Mouse (Mus musculus): ENCODE results near the gene Slc17a7. TPM values are rescaled to one million over a fixed set of nuclear protein-coding genes. Genes with fewer than 3 reads are reported as not detected.

Gene Slc17a7
- total RNA-seq, 4 experiments from 2014 or later = 1,001 to 1,087 (median 1,026) TPM

DNA sequence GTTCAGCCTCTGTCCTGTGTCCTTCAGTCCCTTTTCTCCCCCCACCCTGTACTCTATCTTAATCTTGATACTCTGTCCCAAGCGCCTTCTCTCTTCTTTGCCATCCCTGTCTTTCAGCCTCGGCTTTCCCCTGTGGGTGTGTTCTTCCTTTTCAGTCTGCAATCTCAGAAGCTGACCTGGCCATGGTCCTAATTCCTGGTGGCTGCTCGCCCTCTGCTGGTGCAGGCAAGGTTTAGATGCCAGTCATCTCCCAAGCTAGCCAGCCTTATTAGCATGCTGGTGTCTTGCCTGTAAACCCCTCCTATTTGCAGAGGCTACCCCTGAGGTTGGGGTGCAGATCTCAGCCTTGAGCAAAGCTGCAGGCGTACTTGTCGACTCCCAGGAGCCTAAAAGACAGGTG, 34.7 kb downstream of the Slc17a7 start:
- DNase-seq (ENCODE audit: low spot score in 2 of 2) = peak; percentile 45 to 64

DNA sequence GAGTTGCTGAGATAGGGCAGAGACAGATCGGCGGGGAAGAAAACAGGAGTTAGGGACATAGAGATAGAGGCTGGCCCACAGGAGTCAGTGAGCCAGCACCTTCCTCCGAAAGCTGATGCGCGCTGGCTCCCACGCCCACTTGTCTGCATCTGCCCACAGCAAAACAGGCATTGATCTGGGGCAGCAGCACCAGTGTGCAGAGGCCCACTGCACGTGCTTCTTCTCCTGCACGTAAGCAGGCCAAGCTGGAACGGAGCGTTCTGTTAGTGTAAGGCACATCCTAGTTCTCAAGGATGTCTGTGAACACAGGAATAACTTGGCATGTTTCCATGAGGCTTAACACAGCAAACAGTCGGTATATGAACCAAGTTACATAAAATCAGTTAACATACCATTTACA, 35.2 kb downstream of the Slc17a7 start:
- DNase-seq (ENCODE audit: low spot score in 2 of 2) = peak; percentile 38 to 74

DNA sequence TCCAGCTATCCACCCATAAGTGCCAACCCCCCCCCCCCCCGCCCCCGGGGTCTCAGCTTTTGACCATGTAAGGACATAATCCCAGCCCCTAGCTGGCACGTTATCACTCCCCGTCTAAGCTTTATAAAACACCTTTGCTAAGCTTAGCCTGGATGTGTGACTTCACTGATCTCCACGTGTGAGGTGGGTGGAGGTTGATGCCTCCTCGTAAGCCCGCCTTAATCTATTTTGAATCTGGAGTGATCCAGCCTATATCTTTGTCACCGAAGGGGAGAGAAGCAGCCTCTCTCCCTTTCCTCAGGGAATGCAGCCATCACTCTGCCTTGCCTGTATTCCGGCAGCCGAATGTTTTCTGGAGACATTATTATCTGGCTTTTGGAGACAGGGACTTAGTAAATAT, 38.9 kb downstream of the Slc17a7 start:
- DNase-seq (ENCODE audit: low spot score in 2 of 2) = no peak

DNA sequence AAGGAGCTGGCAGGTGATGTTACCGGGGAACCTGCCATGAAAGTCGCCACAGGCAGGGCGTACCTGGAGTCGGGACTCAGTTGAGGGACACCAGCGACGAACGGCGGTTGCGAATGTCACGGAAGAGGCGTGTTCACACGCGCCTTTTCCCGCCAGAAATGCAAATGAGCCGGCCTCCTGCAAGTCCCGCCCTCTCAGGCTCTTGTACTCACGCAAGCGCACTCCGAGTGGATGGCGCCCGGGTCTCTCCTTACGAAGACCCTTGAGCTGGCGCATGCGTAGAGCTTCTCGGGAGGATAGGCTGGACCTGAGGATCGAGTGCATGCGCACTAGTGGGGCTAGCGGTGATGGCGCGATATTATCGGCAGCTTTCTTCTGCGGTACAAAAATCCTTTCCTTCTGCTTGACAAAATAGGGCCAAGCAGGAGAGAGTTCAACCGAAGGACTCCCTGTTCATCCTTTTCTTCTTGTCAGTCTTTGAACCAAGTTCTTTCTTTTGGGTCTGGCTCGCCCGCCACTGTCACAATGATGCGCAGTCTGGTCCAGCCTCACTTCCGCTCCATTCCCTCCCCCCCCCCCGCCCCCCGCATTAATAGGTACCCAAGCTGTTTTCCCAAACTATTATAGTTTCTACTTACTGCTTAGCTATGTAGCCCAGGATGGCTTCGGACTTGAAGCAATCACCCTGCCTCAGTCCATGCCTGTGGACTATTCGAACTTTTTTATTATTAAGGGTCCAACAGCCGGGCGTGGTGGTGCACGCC, 40.8 kb downstream of the Slc17a7 start, which contains the start of gene Ccdc155:
Gene Ccdc155 (minus strand): TSS at position 513 of the 764 bp plus-strand sequence.
- peak; percentile 63 to 93 for DNase-seq (ENCODE audit: low spot score in 2 of 2)

DNA sequence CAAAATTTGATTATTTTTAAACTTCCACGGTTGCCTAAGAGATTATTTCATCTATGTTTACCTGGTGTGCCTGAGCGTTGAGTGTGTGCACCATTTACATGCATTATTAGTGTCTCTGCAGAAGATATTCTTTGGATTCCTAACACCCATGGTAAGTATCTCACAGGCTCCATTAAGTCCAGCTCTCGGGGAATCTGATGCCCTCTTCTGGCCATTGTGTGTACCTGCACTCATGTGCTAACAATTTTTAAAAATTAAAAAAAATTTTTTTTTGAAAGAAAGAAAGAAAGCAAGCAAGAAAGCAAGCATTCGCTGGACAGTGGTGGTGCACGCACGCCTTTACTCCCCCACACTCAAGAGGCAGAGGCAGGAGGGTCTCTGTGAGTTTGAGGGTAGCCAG, 44.5 kb downstream of the Slc17a7 start:
- DNase-seq (ENCODE audit: low spot score in 2 of 2) = no peak

DNA sequence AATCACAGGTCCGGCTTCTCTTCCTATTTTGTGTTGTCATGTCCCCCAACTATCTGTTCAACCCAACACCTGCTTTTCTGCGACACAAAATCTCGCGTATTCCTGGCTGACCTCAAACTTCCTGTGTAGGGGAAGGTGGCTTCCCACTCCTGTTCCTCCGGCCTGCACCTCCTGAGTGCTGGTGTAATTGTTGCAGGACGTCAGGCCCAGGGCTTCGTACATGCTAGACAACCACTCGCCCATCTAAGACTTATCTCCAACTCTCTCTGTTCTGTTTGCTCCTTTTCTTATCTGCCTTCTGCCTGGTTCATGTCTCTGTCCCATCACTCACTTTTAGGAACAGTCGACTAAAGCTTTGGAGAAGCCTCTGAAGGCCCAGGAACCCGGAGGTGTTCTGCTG, 47.3 kb downstream of the Slc17a7 start:
- no peak for DNase-seq (ENCODE audit: low spot score in 2 of 2)

DNA sequence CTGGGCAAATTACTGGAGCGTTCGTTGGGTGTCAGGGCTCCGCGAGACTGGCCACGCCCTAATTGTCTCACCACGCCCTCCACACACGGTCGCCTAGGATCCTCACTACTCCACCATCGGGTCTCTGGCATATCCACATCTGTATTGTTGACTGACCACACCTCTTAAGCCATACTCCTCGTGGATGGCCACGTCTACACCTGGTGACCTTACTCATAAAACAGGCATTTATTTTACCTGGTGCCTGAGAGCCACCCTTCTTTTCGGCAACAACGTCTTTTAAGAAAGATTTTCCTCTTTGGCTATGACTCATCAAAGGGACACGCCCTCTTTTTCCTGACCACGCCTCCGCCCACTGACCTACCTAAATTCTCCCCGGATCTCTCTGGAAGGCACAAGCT, 48.1 kb downstream of the Slc17a7 start, which contains the start of gene Dkkl1:
Gene Dkkl1 (minus strand): TSS at position 297 of the 401 bp plus-strand sequence.
- DNase-seq (ENCODE audit: low spot score in 2 of 2) = no peak

DNA sequence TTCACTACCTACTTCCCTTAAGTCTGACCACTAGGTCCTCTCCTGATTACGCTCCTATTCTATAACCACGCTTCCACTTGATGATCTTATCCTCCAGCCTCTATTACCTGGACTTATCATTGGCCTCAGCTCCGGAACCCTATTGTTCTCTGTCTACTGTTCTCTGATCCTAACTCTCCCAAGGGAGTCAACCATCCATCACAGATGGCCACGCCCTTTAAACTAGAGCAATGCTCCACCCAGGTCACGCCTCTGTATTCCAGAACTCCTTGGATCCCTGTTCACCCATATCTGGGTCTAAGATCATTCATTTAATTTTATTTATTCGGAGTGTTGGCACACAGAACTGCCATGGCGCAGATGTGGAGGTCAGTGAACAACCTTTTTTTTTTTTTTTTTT, 48.6 kb downstream of the Slc17a7 start:
- DNase-seq (ENCODE audit: low spot score in 2 of 2) = no peak

DNA sequence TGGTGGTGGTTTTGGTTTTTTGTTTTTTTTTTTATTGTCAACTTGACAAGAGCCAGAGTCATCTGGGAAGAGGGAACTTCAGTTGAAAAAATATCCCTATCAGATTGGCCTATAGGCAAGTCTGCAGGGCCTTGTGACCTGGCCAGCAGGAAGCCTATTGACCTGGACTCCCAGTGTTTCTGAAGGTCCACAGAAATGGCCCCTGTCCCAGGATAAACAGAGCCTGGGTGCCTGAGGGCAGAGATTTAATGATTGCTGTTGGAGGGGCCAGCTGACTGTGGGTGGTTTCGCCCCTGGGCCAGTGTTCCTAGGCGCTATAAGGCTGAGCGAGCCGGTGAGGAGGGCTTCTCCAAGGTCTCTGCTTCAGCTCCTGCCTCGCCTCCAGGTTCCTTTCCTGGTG, 50.0 kb downstream of the Slc17a7 start:
- no peak for DNase-seq (ENCODE audit: low spot score in 2 of 2)

DNA sequence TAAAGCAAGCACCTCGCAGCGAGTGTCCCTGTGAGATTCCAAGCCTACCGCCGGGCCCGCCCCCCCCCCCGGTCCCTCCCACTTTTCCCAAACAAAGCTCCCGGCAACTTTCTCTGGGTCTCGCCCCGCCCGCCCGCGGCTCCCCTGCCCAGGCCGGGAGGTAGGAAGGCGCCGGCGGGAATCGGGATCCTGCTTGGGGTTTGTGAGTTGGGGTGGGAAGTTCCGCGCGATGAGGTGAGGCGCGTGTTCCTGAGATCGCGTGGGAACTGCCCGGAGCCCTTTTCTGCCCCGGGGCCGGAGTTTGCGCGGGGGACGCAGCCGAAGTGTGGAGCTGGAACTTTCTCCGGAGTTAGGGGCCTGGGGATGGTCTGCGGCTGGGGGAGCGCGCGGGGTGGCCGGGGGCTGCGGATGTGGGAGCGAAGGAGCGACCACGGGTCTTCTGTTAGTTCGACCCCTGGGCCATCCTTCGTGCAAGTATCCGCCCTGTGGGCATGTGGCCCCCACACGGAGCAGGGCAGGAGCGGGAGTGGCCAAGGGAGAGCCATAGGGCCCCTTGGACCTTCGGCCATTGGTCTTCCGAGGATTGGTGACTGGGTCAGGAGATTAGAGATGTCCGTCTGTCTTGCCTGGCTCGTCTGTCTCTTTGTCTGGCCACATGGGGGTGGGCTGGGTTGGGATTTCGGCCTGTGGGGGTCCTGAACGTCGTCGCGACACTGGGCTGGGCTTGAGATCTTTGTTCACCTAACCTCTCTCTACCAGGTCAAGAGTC, 52.1 kb downstream of the Slc17a7 start, which contains the start of gene Tead2:
Gene Tead2 (plus strand): TSS at position 81 of the 769 bp plus-strand sequence.
- no peak for DNase-seq (ENCODE audit: low spot score in 2 of 2)

DNA sequence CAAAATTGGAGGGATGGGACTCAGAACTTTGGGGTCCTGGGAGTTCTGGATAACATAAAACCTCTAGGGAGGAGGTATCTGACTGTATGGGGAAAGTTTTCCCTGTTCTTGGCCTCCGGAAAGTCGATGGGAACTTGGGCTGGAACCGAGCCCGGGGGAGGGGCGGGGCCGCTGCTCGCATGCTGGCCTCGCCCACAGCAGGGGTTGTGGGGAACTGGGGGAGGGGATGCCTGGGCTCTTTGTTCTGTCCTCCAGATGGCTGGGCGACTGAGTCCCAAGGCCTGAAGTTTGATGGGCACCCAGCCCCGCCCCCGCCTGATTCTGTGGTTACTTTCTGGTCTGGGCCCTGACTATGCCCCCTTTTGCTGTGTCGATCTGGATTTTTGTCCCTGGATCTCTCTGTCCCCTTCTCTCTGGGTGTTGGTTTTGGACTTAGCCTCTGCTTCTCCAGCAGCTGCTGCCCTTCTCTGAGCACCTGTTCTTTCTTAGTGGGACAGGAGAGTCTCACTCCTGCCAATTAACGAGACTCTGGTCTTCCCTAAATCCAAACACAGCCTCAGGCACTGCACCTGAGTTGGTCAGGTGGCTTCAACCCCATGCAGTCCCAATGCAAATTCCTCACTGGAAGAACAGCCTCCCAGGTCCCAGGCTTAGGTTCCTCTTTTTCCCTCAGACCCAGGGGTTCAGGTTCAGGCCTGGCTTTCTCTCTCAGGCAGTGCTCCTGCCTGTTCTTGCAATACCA, 52.9 kb downstream of the Slc17a7 start:
- DNase-seq (ENCODE audit: low spot score in 2 of 2) = no peak

DNA sequence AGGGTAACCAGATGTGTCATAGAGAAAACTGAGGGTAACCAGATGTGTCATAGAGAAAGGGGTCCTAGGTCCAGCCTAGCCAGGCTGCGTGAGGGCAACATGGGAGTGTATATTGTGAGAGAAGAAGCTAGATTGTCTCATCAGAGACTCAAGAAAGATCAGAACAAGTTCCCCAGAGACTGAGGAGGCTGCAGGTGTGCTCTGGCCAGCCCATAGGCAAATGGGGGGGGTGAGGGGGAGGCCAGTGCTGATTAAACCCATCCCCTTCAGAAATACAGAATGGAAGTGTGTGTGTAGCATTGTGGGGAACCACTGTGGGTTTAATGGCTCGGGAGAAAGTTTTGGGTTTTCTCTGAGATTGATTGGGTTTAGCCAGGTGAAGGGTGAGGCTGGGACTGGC, 57.9 kb downstream of the Slc17a7 start:
- DNase-seq (ENCODE audit: low spot score in 2 of 2) = no peak

DNA sequence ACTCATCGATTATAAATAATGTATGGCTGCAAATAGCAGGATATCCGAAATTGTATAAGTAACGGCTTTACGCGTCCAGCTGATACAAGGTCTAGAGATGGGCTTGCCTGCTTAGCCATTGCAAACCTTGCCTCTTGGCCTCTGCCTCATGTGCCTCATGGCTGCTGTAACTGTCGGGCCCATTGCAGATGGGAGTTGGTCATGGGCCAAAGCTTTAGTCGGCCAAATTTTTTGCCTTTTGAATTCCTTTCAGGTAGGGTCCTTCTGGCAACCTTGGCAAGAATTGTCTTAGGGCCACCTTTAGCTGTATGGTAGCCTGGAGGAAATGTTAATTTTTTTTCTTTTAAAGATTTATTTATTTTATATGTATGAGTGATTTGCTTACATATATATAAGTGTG, 61.1 kb downstream of the Slc17a7 start:
- no peak for DNase-seq (ENCODE audit: low spot score in 2 of 2)

Small RNA genes within 50 kb of the gene (microRNA-seq; reads per million reads assigned to microRNA genes)
- gene Mir150 (735 to 1,167 reads per million in 2 experiments), gene Mir5121 (10.7 to 16.1 reads per million in 2 experiments), gene Mir7055 (0.44 to 5.0 reads per million in 2 experiments)

Other genes with a start within 250 kb of the Slc17a7 start
- gene Ap2a1, start 234.5 kb upstream of the Slc17a7 start, total RNA-seq (2022) = 100 to 1,000 TPM; 312 to 359 (median 323) TPM
- 1 to 10 TPM; 2.0 to 2.5 (median 2.2) TPM for gene Tsks, start 220.7 kb upstream of the Slc17a7 start, total RNA-seq (2022)
- 100 to 1,000 TPM in 1 of 4 experiments, 10 to 100 TPM in 3; 95.5 to 101 (median 98.3) TPM for gene Cpt1c, start 189.1 kb upstream of the Slc17a7 start, total RNA-seq (2022)
- gene Prmt1, start 177.4 kb upstream of the Slc17a7 start, total RNA-seq (2022) = 100 to 1,000 TPM; 153 to 178 (median 175) TPM
- 10 to 100 TPM; 23.6 to 42.1 (median 32.8) TPM for gene Irf3, start 166.3 kb upstream of the Slc17a7 start, total RNA-seq (2022)
- gene Bcl2l12, start 165.2 kb upstream of the Slc17a7 start, total RNA-seq (2022) = 1 to 10 TPM; 2.3 to 5.1 (median 2.8) TPM
- gene Scaf1, start 147.6 kb upstream of the Slc17a7 start, total RNA-seq (2022) = 100 to 1,000 TPM; 164 to 171 (median 170) TPM
- 10 to 100 TPM; 13.7 to 18.8 (median 14.7) TPM for gene Rras, start 146.0 kb upstream of the Slc17a7 start, total RNA-seq (2022)
- gene Prr12, start 111.1 kb upstream of the Slc17a7 start, total RNA-seq (2022) = 10 to 100 TPM; 68.5 to 73.4 (median 71.5) TPM
- 10 to 100 TPM; 50.2 to 61.0 (median 57.9) TPM for gene Nosip, start 101.5 kb upstream of the Slc17a7 start, total RNA-seq (2022)
- 10 to 100 TPM in 1 of 4 experiments, 1 to 10 TPM in 3; 6.7 to 11.5 (median 8.2) TPM for gene Prrg2, start 101.3 kb upstream of the Slc17a7 start, total RNA-seq (2022)
- gene Rcn3, start 71.7 kb upstream of the Slc17a7 start, total RNA-seq (2022) = 1 to 10 TPM; 5.7 to 8.3 (median 5.9) TPM
- 10 to 100 TPM; 18.6 to 21.9 (median 19.9) TPM for gene Fcgrt, start 60.1 kb upstream of the Slc17a7 start, total RNA-seq (2022)
- gene Rps11, start 39.5 kb upstream of the Slc17a7 start, total RNA-seq (2022) = 100 to 1,000 TPM; 467 to 554 (median 521) TPM
- 100 to 1,000 TPM; 804 to 903 (median 864) TPM for gene Rpl13a, start 35.2 kb upstream of the Slc17a7 start, total RNA-seq (2022)
- gene Gm45713, start 27.7 kb upstream of the Slc17a7 start, total RNA-seq (2022) = not detected
- gene Flt3l, start 27.5 kb upstream of the Slc17a7 start, total RNA-seq (2022) = 1 to 10 TPM; 6.5 to 8.2 (median 7.5) TPM
- 10 to 100 TPM; 41.4 to 49.3 (median 45.2) TPM for gene Pih1d1, start 9.6 kb upstream of the Slc17a7 start, total RNA-seq (2022)
- gene Aldh16a1, start 9.4 kb upstream of the Slc17a7 start, total RNA-seq (2022) = 10 to 100 TPM; 17.9 to 20.9 (median 19.8) TPM
- gene Gfy, start 15.6 kb downstream of the Slc17a7 start, total RNA-seq (2022) = under 1 TPM in 1 of 4 experiments, not detected in 3; 0.34 TPM
- gene Pth2, start 17.0 kb downstream of the Slc17a7 start, total RNA-seq (2022) = under 1 TPM in 1 of 4 experiments, not detected in 3; 0.80 TPM
- 1 to 10 TPM; 4.3 to 6.4 (median 5.4) TPM for gene Ccdc155, start 40.9 kb downstream of the Slc17a7 start, total RNA-seq (2022)
- gene Dkkl1, start 48.2 kb downstream of the Slc17a7 start, total RNA-seq (2022) = 10 to 100 TPM; 23.1 to 31.5 (median 26.8) TPM
- 1 to 10 TPM; 2.0 to 5.1 (median 3.0) TPM for gene Tead2, start 51.8 kb downstream of the Slc17a7 start, total RNA-seq (2022)
- gene Cd37, start 75.2 kb downstream of the Slc17a7 start, total RNA-seq (2022) = 10 to 100 TPM in 2 of 4 experiments, 1 to 10 TPM in 2; 5.0 to 18.9 (median 11.9) TPM
- 1 to 10 TPM; 1.6 to 2.6 (median 2.1) TPM for gene Slc6a16, start 77.1 kb downstream of the Slc17a7 start, total RNA-seq (2022)
- gene Slc6a21, start 113.6 kb downstream of the Slc17a7 start, total RNA-seq (2022) = under 1 TPM in 3 of 4 experiments, not detected in 1; 0.19 to 0.55 (median 0.34) TPM
- 10 to 100 TPM; 23.9 to 27.8 (median 25.1) TPM for gene Trpm4, start 169.8 kb downstream of the Slc17a7 start, total RNA-seq (2022)
- gene Hrc, start 171.3 kb downstream of the Slc17a7 start, total RNA-seq (2022) = 1 to 10 TPM in 1 of 4 experiments, under 1 TPM in 3; 0.26 to 1.1 (median 0.78) TPM
- 100 to 1,000 TPM; 137 to 162 (median 150) TPM for gene Ppfia3, start 203.1 kb downstream of the Slc17a7 start, total RNA-seq (2022)
- 100 to 1,000 TPM; 139 to 172 (median 159) TPM for gene Lin7b, start 206.6 kb downstream of the Slc17a7 start, total RNA-seq (2022)
- 100 to 1,000 TPM; 295 to 398 (median 356) TPM for gene Snrnp70, start 231.8 kb downstream of the Slc17a7 start, total RNA-seq (2022)
- under 1 TPM in 1 of 4 experiments, not detected in 3; 0.14 TPM for gene Kcna7, start 241.7 kb downstream of the Slc17a7 start, total RNA-seq (2022)
- gene Ntf5, start 249.7 kb downstream of the Slc17a7 start, total RNA-seq (2022) = under 1 TPM in 2 of 4 experiments, not detected in 2; 0.36 to 0.39 TPM